Mouse (Mus musculus): ENCODE measurements at regions not wholly inside any gene's neighbourhood (a gene's known extent, or its start where the extent isn't known, plus 50 kb on each side); places are given as distances from the start of the nearest gene placed in this dataset.

DNA sequence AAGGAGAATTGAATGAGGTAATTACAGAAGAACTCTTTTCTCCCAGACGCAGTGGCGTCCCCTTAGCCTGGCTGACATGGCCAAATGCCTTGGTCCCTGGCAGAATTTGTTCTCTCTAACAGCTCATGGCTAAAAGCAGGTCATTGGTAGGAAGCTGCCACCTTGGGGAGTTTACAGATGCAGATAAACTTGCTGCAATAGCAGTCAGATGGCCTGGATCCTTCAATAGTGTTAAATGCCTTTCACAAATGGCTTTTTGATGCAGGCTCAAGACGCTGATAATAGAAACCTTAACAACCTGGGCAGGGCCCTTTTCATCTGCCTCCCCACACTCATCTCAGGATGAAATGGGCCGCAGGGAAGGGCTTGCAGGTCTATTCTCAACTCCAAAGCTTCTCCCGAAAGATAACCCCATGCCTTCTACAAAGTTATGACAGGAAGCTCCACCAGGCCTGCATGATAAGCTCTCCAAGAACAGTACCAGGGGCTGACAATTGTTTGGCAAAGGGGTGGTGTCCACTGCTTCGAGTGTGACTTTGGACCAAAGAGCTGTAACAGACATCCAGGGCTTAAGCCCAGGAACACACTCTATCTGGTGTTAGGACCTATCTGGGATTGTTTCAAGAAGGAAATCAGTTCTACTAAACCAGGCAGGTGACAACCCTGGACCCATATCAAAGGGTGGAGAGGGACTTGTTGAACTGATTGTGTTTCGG, 867.2 kb upstream of the A1bg start:
- no peak for ATAC-seq
- 81% methylated on average over 7 of the region's 7 CpGs for WGBS

GRCm38 (mm10) chr15:61787046-61787445, 864.2 kb upstream of the A1bg start:
- no peak overlapping the region for H3K27ac ChIP-seq (ENCODE audit: low read depth, low read length)
- 87% methylated on average over 1 of the region's 1 CpGs for WGBS
- H3K4me1 ChIP-seq (ENCODE audit: control insufficient read depth, insufficient read depth, low read length) = no peaks in the 10 kb centered on the region
- ATAC-seq (no peak), DNase-seq (ENCODE audit: low spot score) (no peak)
- H3K9me3 ChIP-seq (replicated peaks; ENCODE audit: control insufficient read depth, low read length) = no peaks in the 10 kb centered on the region
- no peaks in the 10 kb centered on the region for H3K36me3 ChIP-seq (ENCODE audit: control insufficient read depth, insufficient read depth, low read length)
- no peaks in the 10 kb centered on the region for H3K27me3 ChIP-seq (replicated peaks; ENCODE audit: control insufficient read depth, insufficient read depth, low read length)
- H3K4me3 ChIP-seq (ENCODE audit: low read depth, low read length) = no peak overlapping the region
- no peak overlapping the region for H3K9ac ChIP-seq (ENCODE audit: low read length)
- H3K4me2 ChIP-seq (ENCODE audit: low read length) = no peak overlapping the region

More for the DNA sequence above, 867.2 kb upstream of the A1bg start:
- Histone ChIP-seq H3K4me3 (ENCODE audit: low read depth, low read length) (no peak overlapping the region), H3K9me3 (replicated peaks; ENCODE audit: control insufficient read depth, low read length) (no peaks in the 10 kb centered on the region), H3K36me3 (ENCODE audit: control insufficient read depth, insufficient read depth, low read length) (no peaks in the 10 kb centered on the region), H3K9ac (ENCODE audit: low read length) (no peak overlapping the region), H3K27me3 (replicated peaks; ENCODE audit: control insufficient read depth, insufficient read depth, low read length) (no peaks in the 10 kb centered on the region), H3K27ac (ENCODE audit: low read depth, low read length) (no peak overlapping the region), H3K4me1 (ENCODE audit: control insufficient read depth, insufficient read depth, low read length) (no peaks in the 10 kb centered on the region), H3K4me2 (ENCODE audit: low read length) (no peak overlapping the region)
- no peak for DNase-seq (ENCODE audit: low spot score)

GRCm38 (mm10) chr15:61781531-61781930, 858.7 kb upstream of the A1bg start:
- 93% methylated on average over 2 of the region's 2 CpGs for WGBS
- no peaks in the 10 kb centered on the region for H3K4me1 ChIP-seq (ENCODE audit: control insufficient read depth, insufficient read depth, low read length)
- no peaks in the 10 kb centered on the region for H3K36me3 ChIP-seq (ENCODE audit: control insufficient read depth, insufficient read depth, low read length)
- H3K27me3 ChIP-seq (replicated peaks; ENCODE audit: control insufficient read depth, insufficient read depth, low read length) = no peaks in the 10 kb centered on the region
- no peak overlapping the region for H3K9ac ChIP-seq (ENCODE audit: low read length)
- no peak overlapping the region for H3K4me2 ChIP-seq (ENCODE audit: low read length)
- no peak for ATAC-seq
- H3K27ac ChIP-seq (ENCODE audit: low read depth, low read length) = no peak overlapping the region
- no peaks in the 10 kb centered on the region for H3K9me3 ChIP-seq (replicated peaks; ENCODE audit: control insufficient read depth, low read length)
- no peak overlapping the region for H3K4me3 ChIP-seq (ENCODE audit: low read depth, low read length)
- DNase-seq (ENCODE audit: low spot score) = no peak

DNA sequence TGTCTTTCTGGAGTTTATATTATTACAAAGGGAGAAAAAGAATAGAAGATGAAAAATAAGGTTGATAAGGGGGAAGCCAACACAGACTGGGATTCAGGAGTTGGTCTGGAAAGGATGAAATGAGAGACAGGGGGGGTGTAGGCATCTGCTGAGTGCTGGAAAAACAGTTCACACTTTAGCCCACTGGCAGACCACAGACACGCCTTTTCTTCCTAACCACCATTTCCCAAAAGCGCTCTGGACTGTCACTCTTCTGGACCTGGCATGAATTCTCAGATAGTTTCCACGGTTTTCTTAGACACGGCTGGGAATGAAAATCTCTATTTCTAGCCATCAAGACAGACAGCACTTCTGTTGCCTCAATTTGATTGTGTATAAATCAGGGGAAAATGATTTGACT, 850.2 kb upstream of the A1bg start:
- no peak overlapping the region for H3K4me2 ChIP-seq (ENCODE audit: low read length)
- H3K9ac ChIP-seq (ENCODE audit: low read length) = no peak overlapping the region
- no peaks in the 10 kb centered on the region for H3K36me3 ChIP-seq (ENCODE audit: control insufficient read depth, insufficient read depth, low read length)
- 90% methylated on average over 4 of the region's 4 CpGs for WGBS
- H3K9me3 ChIP-seq (replicated peaks; ENCODE audit: control insufficient read depth, low read length) = no peaks in the 10 kb centered on the region
- H3K27ac ChIP-seq (ENCODE audit: low read depth, low read length) = no peak overlapping the region
- ATAC-seq = no peak
- no peak for DNase-seq (ENCODE audit: low spot score)
- H3K4me1 ChIP-seq (ENCODE audit: control insufficient read depth, insufficient read depth, low read length) = no peaks in the 10 kb centered on the region
- H3K4me3 ChIP-seq (ENCODE audit: low read depth, low read length) = no peak overlapping the region
- no peaks in the 10 kb centered on the region for H3K27me3 ChIP-seq (replicated peaks; ENCODE audit: control insufficient read depth, insufficient read depth, low read length)

- Histone ChIP-seq H3K36me3 (ENCODE audit: control insufficient read depth, insufficient read depth, low read length) (no peaks in the 10 kb centered on the region), H3K27ac (ENCODE audit: low read depth, low read length) (no peak overlapping the region), H3K4me1 (ENCODE audit: control insufficient read depth, insufficient read depth, low read length) (peaks cover 3% of the 10 kb centered on the region; the same call in 1 of the 2 replicates), H3K4me2 (ENCODE audit: low read length) (no peak overlapping the region), H3K4me3 (ENCODE audit: low read depth, low read length) (no peak overlapping the region), H3K27me3 (replicated peaks; ENCODE audit: control insufficient read depth, insufficient read depth, low read length) (no peaks in the 10 kb centered on the region), H3K9me3 (replicated peaks; ENCODE audit: control insufficient read depth, low read length) (no peaks in the 10 kb centered on the region), H3K9ac (ENCODE audit: low read length) (no peak overlapping the region)
- DNase-seq (ENCODE audit: low spot score) (no peak), ATAC-seq (no peak)
- WGBS = 73% methylated on average over 14 of the region's 14 CpGs
Observed at GRCm38 (mm10) chr15:61770721-61771542, 848.1 kb upstream of the A1bg start.

GRCm38 (mm10) chr15:61766544-61767094, 843.8 kb upstream of the A1bg start:
- ATAC-seq (peak; percentile 76), DNase-seq (ENCODE audit: low spot score) (peak; percentile 65)
- no peaks in the 10 kb centered on the region for H3K27me3 ChIP-seq (replicated peaks; ENCODE audit: control insufficient read depth, insufficient read depth, low read length)
- no peak overlapping the region for H3K4me2 ChIP-seq (ENCODE audit: low read length)
- WGBS = 10% methylated on average over 2 of the region's 2 CpGs
- no peaks in the 10 kb centered on the region for H3K9me3 ChIP-seq (replicated peaks; ENCODE audit: control insufficient read depth, low read length)
- peaks cover 3% of the 10 kb centered on the region; the same call in 1 of the 2 replicates for H3K4me1 ChIP-seq (ENCODE audit: control insufficient read depth, insufficient read depth, low read length)
- no peak overlapping the region for H3K4me3 ChIP-seq (ENCODE audit: low read depth, low read length)
- H3K9ac ChIP-seq (ENCODE audit: low read length) = no peak overlapping the region
- H3K27ac ChIP-seq (ENCODE audit: low read depth, low read length) = no peak overlapping the region
- H3K36me3 ChIP-seq (ENCODE audit: control insufficient read depth, insufficient read depth, low read length) = no peaks in the 10 kb centered on the region

- H3K27me3 ChIP-seq (replicated peaks; ENCODE audit: control insufficient read depth, insufficient read depth, low read length) = no peaks in the 10 kb centered on the region
- H3K4me3 ChIP-seq (ENCODE audit: low read depth, low read length) = no peak overlapping the region
- ATAC-seq (no peak), DNase-seq (ENCODE audit: low spot score) (no peak)
- no peak overlapping the region for H3K9ac ChIP-seq (ENCODE audit: low read length)
- no peaks in the 10 kb centered on the region for H3K9me3 ChIP-seq (replicated peaks; ENCODE audit: control insufficient read depth, low read length)
- no peaks in the 10 kb centered on the region for H3K4me1 ChIP-seq (ENCODE audit: control insufficient read depth, insufficient read depth, low read length)
- no peaks in the 10 kb centered on the region for H3K36me3 ChIP-seq (ENCODE audit: control insufficient read depth, insufficient read depth, low read length)
- no peak overlapping the region for H3K4me2 ChIP-seq (ENCODE audit: low read length)
- WGBS = 90% methylated on average over 2 of the region's 2 CpGs
- H3K27ac ChIP-seq (ENCODE audit: low read depth, low read length) = no peak overlapping the region
Observed at GRCm38 (mm10) chr15:61753802-61754201, 831.0 kb upstream of the A1bg start.

GRCm38 (mm10) chr15:61723696-61724095, 800.9 kb upstream of the A1bg start:
- no peaks in the 10 kb centered on the region for H3K4me1 ChIP-seq (ENCODE audit: control insufficient read depth, insufficient read depth, low read length)

GRCm38 (mm10) chr15:61718486-61718885, 795.7 kb upstream of the A1bg start:
- Histone ChIP-seq H3K36me3 (ENCODE audit: control insufficient read depth, insufficient read depth, low read length) (no peaks in the 10 kb centered on the region), H3K9ac (ENCODE audit: low read length) (no peak overlapping the region), H3K4me2 (ENCODE audit: low read length) (no peak overlapping the region), H3K27ac (ENCODE audit: low read depth, low read length) (no peak overlapping the region), H3K27me3 (replicated peaks; ENCODE audit: control insufficient read depth, insufficient read depth, low read length) (no peaks in the 10 kb centered on the region), H3K4me3 (ENCODE audit: low read depth, low read length) (no peak overlapping the region), H3K4me1 (ENCODE audit: control insufficient read depth, insufficient read depth, low read length) (no peaks in the 10 kb centered on the region), H3K9me3 (replicated peaks; ENCODE audit: control insufficient read depth, low read length) (no peaks in the 10 kb centered on the region)
- DNase-seq (ENCODE audit: low spot score) (no peak), ATAC-seq (no peak)

More at GRCm38 (mm10) chr15:61723696-61724095, 800.9 kb upstream of the A1bg start:
- H3K9me3 ChIP-seq (replicated peaks; ENCODE audit: control insufficient read depth, low read length) = no peaks in the 10 kb centered on the region
- 48% methylated on average over 1 of the region's 1 CpGs for WGBS
- ATAC-seq (no peak), DNase-seq (ENCODE audit: low spot score) (no peak)
- no peak overlapping the region for H3K9ac ChIP-seq (ENCODE audit: low read length)
- H3K27ac ChIP-seq (ENCODE audit: low read depth, low read length) = no peak overlapping the region
- H3K4me3 ChIP-seq (ENCODE audit: low read depth, low read length) = no peak overlapping the region
- no peaks in the 10 kb centered on the region for H3K27me3 ChIP-seq (replicated peaks; ENCODE audit: control insufficient read depth, insufficient read depth, low read length)
- H3K4me2 ChIP-seq (ENCODE audit: low read length) = no peak overlapping the region
- no peaks in the 10 kb centered on the region for H3K36me3 ChIP-seq (ENCODE audit: control insufficient read depth, insufficient read depth, low read length)

Data from forebrain, embryonic 14.5 days (tissue).